Mouse (Mus musculus) forebrain, embryonic 14.5 days (tissue): ENCODE data around the gene Nup62. TPM values are rescaled to one million over a fixed set of nuclear protein-coding genes. Genes with fewer than 3 reads are reported as not detected.

ENCODE experiments used
- ATAC-seq: fragments of 200-750 bp; cut with Nextera tagmentation; 2 replicates; pipeline ENCODE4 v1.8.0; 2017; ENCODE audit warnings: mild to moderate bottlenecking, moderate library complexity
- DNase-seq: peaks from one replicate; pipeline ENCODE4 v3.0.0-alpha.2; 2015; ENCODE audit warnings: low spot score
- H3K27ac ChIP-seq: fragments of 300-500 bp; sonication (generic); 2 replicates; pipeline ENCODE4 v1.5.1; 2014; ENCODE audit warnings: low read depth, mild to moderate bottlenecking, control low read depth, low read length, moderate library complexity
- H3K27me3 ChIP-seq: fragments of 300-500 bp; sonication (generic); replicated peaks from 2 replicates; pipeline ENCODE4 v1.6.1; 2014; ENCODE audit warnings: low read length, control low read depth, mixed read lengths; ENCODE audit not compliant: control insufficient read depth, insufficient read depth
- H3K36me3 ChIP-seq: fragments of 300-500 bp; sonication (generic); 2 replicates; pipeline ENCODE4 v1.6.1; 2014; ENCODE audit warnings: low read length, control low read depth; ENCODE audit not compliant: control insufficient read depth, insufficient read depth
- H3K4me1 ChIP-seq: fragments of 300-500 bp; sonication (generic); 2 replicates; pipeline ENCODE4 v1.6.1; 2014; ENCODE audit warnings: antibody characterized with exemption, low read length, control low read depth; ENCODE audit not compliant: control insufficient read depth, insufficient read depth
- H3K4me2 ChIP-seq: fragments of 300-500 bp; sonication (generic); 2 replicates; pipeline ENCODE4 v1.6.1; 2014; ENCODE audit warnings: mild to moderate bottlenecking, control low read depth, low read length
- H3K4me3 ChIP-seq: fragments of 300-500 bp; sonication (generic); 2 replicates; pipeline ENCODE4 v1.5.1; 2014; ENCODE audit warnings: low read depth, low read length, control low read depth
- H3K9ac ChIP-seq: fragments of 300-500 bp; sonication (generic); 2 replicates; pipeline ENCODE4 v1.6.1; 2014; ENCODE audit warnings: mild to moderate bottlenecking, low read length, control low read depth, moderate library complexity
- H3K9me3 ChIP-seq: fragments of 300-500 bp; sonication (generic); replicated peaks from 2 replicates; pipeline ENCODE4 v1.6.1; 2016; ENCODE audit warnings: low read length, control low read depth, mixed read lengths; ENCODE audit not compliant: control insufficient read depth
- WGBS: fragments of 180-500 bp; shearing (Covaris S2); extraction: QIAGEN DNeasy Blood & Tissue Kit; methylation state at CpG from one replicate; pipeline ENCODE4 v1.1.7; 2014; 5-methylcytosine and 5-hydroxymethylcytosine counted together
- polyA plus RNA-seq: library from polyadenylated mRNA; unstranded; fragments of >200 nt; fragmentation: Nextera tagmentation; extraction: Ambion mirVana; gene quantifications from 2 replicates; pipeline ENCODE4 v1.2.1, GENCODE M21; 2014

Nup62 gene
- polyA plus RNA-seq, 1 experiment from 2014 or later, result 43.6 TPM

DNA sequence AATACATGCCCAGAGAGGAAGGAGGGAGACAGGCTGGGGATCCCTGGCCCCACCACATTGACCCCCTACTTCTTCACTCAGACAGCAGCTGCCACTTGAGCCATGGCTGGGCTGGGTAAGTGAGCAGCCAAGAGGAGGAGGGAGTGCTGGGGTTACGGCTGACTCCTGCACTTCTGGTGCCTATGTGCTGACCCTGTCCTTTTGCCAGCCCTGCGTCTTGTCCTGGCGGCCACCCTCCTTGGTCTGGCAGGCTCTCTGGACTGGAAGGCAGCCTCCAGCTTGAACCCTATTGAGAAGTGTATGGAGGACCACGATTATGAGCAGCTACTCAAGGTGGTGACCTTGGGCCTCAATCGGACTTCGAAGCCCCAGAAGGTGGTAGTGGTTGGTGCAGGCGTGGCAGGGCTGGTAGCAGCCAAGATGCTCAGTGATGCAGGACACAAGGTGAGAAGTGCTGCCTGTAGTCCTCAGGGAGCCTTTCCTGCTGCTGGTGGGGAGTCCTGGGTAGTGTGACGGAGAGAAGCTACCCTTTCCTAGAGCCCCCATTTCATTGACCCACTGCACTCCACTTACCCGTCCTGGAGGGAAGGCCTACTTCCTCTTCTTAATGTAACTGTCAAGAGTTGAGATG lies 20.6 kb downstream of the Nup62 start:
- H3K27ac ChIP-seq, result no peak overlapping the region
- H3K4me3 ChIP-seq, result no peak overlapping the region
- DNase-seq (no peak), ATAC-seq (no peak)
- 84% methylated on average over 9 of the region's 9 CpGs for WGBS
- H3K36me3 ChIP-seq, result peaks cover 27% of the 10 kb centered on the region
- H3K9ac ChIP-seq, result no peak overlapping the region
- H3K9me3 ChIP-seq, result no peaks in the 10 kb centered on the region
- H3K27me3 ChIP-seq, result peaks cover 21% of the 10 kb centered on the region; the same call in 1 of the 2 replicates
- peaks cover 8% of the 10 kb centered on the region; the same call in 1 of the 2 replicates for H3K4me1 ChIP-seq
- no peak overlapping the region for H3K4me2 ChIP-seq

DNA sequence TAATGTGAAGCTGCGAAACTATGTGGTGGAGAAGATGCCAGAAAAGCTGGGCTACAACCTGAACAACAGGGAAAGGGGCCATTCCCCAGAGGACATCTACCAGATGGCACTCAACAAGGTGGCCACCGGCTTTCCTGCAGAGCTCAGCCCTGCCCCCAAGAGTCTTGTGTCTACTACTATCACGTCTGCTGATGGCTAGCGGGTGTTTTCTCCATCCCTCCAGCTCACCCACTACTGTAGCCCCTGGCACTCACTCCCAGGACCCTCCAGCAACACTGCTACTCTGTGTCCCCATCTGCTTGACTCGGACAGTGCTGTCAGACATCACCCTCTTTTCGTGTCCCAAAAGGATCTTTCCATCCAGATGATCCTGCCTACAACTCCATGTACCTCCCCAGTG lies 22.2 kb downstream of the Nup62 start:
- Histone ChIP-seq H3K4me1 (peaks cover 8% of the 10 kb centered on the region; the same call in 1 of the 2 replicates), H3K4me2 (no peak overlapping the region), H3K27ac (no peak overlapping the region), H3K4me3 (no peak overlapping the region), H3K36me3 (peaks cover 30% of the 10 kb centered on the region), H3K27me3 (peaks cover 21% of the 10 kb centered on the region; the same call in 1 of the 2 replicates), H3K9me3 (no peaks in the 10 kb centered on the region), H3K9ac (no peak overlapping the region)
- 85% methylated on average over 6 of the region's 6 CpGs for WGBS
- DNase-seq (no peak), ATAC-seq (no peak)

- no peak for ATAC-seq
- Histone ChIP-seq H3K9ac (peak overlapping the region; percentile 60), H3K27me3 (peaks cover 21% of the 10 kb centered on the region; the same call in 1 of the 2 replicates), H3K27ac (no peak overlapping the region), H3K4me1 (peaks cover 8% of the 10 kb centered on the region; the same call in 1 of the 2 replicates), H3K36me3 (peaks cover 40% of the 10 kb centered on the region), H3K9me3 (no peaks in the 10 kb centered on the region), H3K4me2 (peak overlapping the region; percentile 52), H3K4me3 (peak overlapping the region; percentile 26)
- no peak for DNase-seq
- WGBS, result 30% methylated on average over 11 of the region's 11 CpGs
These were observed 23.2 kb downstream of the Nup62 start for GRCm38 (mm10) chr7:44839171-44839490.

DNA sequence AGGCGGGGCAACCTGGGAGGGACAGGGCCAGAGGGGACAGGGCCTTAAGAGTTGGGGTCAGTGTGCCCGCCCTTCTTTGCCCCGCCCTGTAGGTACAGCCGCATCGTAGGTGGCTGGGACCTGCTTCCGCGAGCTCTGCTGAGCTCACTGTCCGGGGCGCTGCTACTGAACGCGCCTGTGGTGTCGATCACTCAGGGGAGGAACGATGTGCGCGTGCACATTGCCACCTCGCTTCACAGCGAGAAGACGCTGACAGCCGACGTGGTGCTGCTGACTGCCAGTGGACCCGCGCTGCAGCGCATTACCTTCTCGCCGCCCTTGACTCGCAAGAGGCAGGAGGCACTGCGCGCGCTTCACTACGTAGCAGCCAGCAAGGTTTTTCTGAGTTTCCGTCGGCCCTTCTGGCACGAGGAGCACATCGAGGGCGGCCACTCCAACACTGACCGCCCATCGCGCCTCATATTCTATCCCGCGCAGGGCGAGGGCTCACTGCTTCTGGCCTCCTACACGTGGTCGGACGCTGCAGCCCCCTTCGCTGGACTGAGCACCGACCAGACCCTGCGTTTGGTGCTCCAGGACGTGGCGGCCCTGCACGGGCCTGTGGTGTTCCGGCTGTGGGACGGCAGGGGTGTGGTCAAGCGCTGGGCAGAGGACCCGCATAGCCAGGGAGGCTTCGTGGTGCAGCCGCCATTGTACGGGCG lies 23.8 kb downstream of the Nup62 start:
- whole genome bisulfite sequencing, result 1% methylated on average over 57 of the region's 58 CpGs
- Histone ChIP-seq H3K4me1 (peaks cover 8% of the 10 kb centered on the region; the same call in 1 of the 2 replicates), H3K9me3 (no peaks in the 10 kb centered on the region), H3K27ac (no peak overlapping the region), H3K27me3 (peaks cover 21% of the 10 kb centered on the region; the same call in 1 of the 2 replicates), H3K9ac (peak overlapping the region; percentile 60), H3K36me3 (peaks cover 45% of the 10 kb centered on the region), H3K4me3 (peak overlapping the region; percentile 26), H3K4me2 (peak overlapping the region; percentile 52)
- ATAC-seq (peak; percentile 68), DNase-seq (peak; percentile 75)

DNA sequence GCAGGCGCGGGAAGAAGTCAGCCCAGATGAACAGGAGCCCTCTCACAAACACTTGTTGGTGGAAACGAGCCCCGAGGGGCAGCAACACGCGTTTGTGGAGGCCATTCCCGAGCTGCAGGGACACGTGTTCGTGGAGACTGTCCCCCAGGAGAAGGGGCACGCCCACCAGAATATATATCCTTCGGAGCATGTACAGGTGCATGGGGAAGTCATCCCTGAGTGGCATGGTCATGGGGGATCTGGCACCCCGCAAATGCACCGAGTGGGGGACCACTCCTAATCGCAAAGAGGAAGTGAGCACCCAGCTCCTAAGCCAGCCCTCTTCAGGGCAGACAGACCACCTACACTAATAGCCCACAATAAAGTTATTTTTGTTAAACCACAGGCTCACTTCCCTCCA lies 24.5 kb downstream of the Nup62 start:
- Histone ChIP-seq H3K36me3 (peaks cover 53% of the 10 kb centered on the region), H3K4me3 (no peak overlapping the region), H3K27ac (no peak overlapping the region), H3K27me3 (peaks cover 21% of the 10 kb centered on the region; the same call in 1 of the 2 replicates), H3K4me2 (no peak overlapping the region), H3K9me3 (no peaks in the 10 kb centered on the region), H3K9ac (no peak overlapping the region), H3K4me1 (peaks cover 8% of the 10 kb centered on the region; the same call in 1 of the 2 replicates)
- 55% methylated on average over 14 of the region's 14 CpGs for WGBS
- ATAC-seq, result no peak
- DNase-seq, result no peak

DNA sequence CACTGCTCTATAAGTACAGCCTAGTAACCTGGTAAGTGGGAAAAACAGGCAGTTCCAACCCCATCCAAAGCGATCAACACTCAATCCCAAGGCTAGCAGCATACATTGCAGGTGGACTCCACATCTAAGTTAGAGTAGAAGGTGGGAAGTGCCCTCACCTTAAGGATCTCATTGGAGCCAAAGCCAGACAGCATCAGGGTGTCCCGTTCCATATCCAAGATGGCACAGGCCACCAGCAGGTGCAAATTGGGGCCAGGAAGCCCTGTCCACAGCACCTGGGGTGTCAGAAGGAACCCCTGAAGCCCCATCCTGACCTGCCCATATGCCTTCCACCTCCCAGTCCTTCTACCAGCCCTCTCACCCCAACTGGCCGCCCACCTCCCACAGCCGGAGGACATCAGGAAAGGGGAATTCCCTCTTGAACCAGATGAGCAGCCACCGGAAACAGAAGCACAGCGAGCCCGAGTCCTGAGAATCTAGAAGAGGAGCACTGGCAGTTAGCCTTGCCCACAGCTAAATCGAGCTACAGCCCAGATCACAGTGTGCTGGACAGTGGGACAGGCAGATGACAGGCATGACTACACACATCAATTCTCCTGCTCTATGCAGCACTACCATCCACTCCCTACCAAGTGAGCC lies 26.1 kb downstream of the Nup62 start:
- no peak overlapping the region for H3K27ac ChIP-seq

DNA sequence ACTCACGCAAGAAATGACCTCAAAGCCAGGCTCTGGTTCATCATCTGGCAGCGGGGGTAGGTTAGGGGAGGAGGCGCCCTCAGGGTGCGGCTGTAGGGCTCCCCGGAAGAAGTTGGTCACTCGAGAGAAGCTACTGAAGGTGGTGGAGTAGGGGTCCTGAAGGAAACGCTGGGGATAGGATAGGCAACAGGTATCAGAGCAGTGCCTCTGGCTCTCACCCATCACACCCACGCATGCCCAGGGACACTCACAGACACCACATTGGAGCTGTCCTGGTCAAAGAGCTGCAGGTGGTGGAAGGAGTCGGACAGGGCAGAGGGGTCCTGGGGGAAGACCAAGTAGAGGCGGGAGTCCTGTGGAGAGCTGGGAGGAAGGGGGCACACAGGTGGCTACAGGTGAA lies 29.1 kb downstream of the Nup62 start:
- peaks cover 64% of the 10 kb centered on the region for H3K36me3 ChIP-seq
- ATAC-seq (no peak), DNase-seq (no peak)
- H3K27me3 ChIP-seq, result peaks cover 10% of the 10 kb centered on the region; the same call in 1 of the 2 replicates
- no peak overlapping the region for H3K4me2 ChIP-seq
- no peaks in the 10 kb centered on the region for H3K9me3 ChIP-seq
- no peak overlapping the region for H3K27ac ChIP-seq
- H3K4me3 ChIP-seq, result no peak overlapping the region
- WGBS, result 95% methylated on average over 10 of the region's 10 CpGs
- no peak overlapping the region for H3K9ac ChIP-seq
- peaks cover 9% of the 10 kb centered on the region for H3K4me1 ChIP-seq

More for the DNA sequence above, 26.1 kb downstream of the Nup62 start:
- Histone ChIP-seq H3K4me1 (peaks cover 8% of the 10 kb centered on the region; the same call in 1 of the 2 replicates), H3K4me2 (no peak overlapping the region), H3K4me3 (no peak overlapping the region), H3K27me3 (peaks cover 21% of the 10 kb centered on the region; the same call in 1 of the 2 replicates), H3K9ac (no peak overlapping the region), H3K36me3 (peaks cover 64% of the 10 kb centered on the region), H3K9me3 (no peaks in the 10 kb centered on the region)
- WGBS, result 93% methylated on average over 8 of the region's 8 CpGs
- ATAC-seq (no peak), DNase-seq (no peak)

- Histone ChIP-seq H3K4me3 (no peak overlapping the region), H3K36me3 (peaks cover 48% of the 10 kb centered on the region), H3K9ac (no peak overlapping the region), H3K9me3 (no peaks in the 10 kb centered on the region), H3K4me2 (no peak overlapping the region), H3K4me1 (peaks cover 16% of the 10 kb centered on the region), H3K27ac (no peak overlapping the region), H3K27me3 (no peaks in the 10 kb centered on the region)
- WGBS, result 94% methylated on average over 7 of the region's 7 CpGs
- ATAC-seq (no peak), DNase-seq (no peak)
These were observed 30.9 kb downstream of the Nup62 start for GRCm38 (mm10) chr7:44846804-44847203.
